Mouse (Mus musculus) central nervous system, embryonic 11.5 days (tissue): ENCODE data around the gene Gm3488. TPM values are rescaled to one million over a fixed set of nuclear protein-coding genes. Genes with fewer than 3 reads are reported as not detected.

Source experiments
- polyA plus RNA-seq: library from polyadenylated mRNA; depleted of rRNA; stranded (reverse); fragments of >200 nt; gene quantifications from 2 replicates; pipeline ENCODE4 v1.2.3, GENCODE M21; 2012; rRNA removed

Gene Gm3488
- 2.3 and 4.2 TPM in 2 replicates for polyA plus RNA-seq

DNA sequence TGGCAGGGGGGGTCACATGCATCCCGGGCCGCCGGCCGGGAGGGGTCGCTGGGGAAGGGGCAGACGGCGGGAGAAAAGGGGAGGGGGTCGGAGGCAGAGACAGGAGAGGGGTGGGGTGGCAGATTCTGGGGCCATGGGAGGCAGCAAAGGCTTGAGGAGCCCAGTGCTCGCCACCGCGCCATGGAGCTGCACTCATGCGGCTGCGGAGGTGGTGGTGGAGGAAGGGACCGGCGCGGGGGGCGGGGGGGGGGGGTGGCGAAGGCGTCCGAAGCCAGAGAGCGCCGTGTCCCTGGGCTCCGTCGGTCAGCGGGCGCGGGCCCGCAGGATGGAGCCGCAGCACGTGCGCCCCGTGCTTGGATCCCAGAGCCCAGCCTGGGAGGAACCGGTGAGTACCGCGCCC, at the start of gene Gm3488:
Gene Gm3488 (plus strand): TSS at position 301 of the 400 bp plus-strand sequence.

DNA sequence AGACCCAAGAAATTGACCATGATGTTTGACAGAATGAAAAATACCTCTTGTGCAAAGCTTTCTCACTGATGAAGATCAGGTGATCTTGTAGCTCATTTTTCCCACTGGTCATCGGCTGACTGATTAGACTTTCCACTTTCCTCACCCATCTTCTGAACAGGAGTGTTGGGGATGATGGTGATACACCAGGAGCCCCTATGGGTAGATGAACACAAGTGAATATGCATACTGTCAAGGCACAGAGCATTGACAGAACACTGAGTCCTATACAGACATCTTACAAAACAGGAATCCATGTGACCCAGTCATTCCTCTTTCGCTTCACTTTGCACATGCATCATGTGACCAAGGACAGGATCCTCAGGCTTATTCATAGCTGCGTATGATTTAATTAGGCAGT, 46.1 kb upstream of the Gm3488 start, which contains the start of gene Gm3194:
Gene Gm3194 (minus strand): TSS at position 101 of the 400 bp plus-strand sequence.

DNA sequence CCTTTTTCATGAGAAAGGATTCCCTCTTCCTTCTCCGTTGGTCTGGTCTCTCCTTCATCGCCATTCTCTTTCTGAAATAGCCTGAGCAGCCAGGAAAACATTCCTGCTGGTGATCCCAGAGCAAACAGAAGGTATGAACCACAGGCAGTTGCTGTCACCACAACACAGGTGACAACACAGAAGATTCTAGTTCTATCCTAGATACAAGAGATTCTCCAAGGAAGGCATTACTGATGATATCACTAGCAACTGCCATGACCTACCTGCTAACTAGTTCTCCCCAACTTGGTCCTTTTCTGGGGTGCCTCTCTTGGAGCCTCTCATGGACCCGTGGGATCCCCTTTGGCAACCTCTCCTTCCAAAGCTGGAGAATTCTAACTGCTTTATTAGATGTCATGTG, 23.7 kb upstream of the Gm3488 start, which contains the start of gene Gm8246:
Gene Gm8246 (minus strand): TSS at position 101 of the 400 bp plus-strand sequence.

DNA sequence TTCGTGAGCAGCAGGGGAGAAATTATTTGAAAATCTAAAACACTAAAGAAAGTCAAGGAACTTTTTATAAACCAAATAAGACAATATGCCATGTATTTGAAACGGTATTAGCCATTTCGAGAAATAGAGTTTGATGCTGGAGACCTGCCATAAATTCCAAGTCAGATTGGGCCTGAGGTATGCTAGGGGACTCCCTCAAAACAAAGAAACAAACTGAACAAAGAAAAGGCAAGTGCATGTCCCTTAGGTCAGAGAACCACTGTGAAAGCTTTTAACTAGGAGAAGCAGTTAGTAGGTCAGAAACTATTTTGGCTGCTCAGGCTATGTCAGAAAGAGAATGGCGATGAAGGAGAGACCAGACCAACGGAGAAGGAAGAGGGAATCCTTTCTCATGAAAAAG, 17.6 kb upstream of the Gm3488 start, which contains the start of gene Gm3187:
Gene Gm3187 (plus strand): TSS at position 301 of the 400 bp plus-strand sequence.

DNA sequence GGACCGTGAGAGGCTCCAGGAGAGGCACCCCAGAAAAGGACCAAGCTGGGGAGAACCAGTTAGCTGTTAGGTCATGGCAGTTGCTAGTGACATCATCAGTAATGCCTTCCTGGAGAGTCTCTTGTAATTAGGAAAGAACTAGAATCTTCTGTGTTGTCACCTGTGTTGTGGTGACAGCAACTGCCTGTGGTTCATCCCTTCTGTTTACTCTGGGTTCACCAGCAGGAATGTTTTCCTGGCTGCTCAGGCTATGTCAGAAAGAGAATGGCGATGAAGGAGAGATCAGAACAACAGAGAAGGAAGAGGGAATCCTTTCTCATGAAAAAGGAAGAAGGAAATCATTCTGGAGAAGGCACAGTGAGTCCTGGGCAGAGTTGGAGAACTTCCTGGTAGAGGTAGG, 36.7 kb downstream of the Gm3488 start, which contains the start of gene Gm3532:
Gene Gm3532 (plus strand): TSS at position 301 of the 400 bp plus-strand sequence.

Other genes with a start within 250 kb of the Gm3488 start
- gene Gm3526, start 241.1 kb upstream of the Gm3488 start, polyA plus RNA-seq, result not detected in 2 replicates
- gene Gm3542, start 166.7 kb upstream of the Gm3488 start, polyA plus RNA-seq, result not detected in 2 replicates
- gene Gm3500, start 112.6 kb upstream of the Gm3488 start, polyA plus RNA-seq, result 0.11 and 0.65 TPM in 2 replicates
- gene Gm3194, start 46.2 kb upstream of the Gm3488 start, polyA plus RNA-seq, result 1.2 and 3.3 TPM in 2 replicates
- not detected in 2 replicates for gene Gm8246, start 23.8 kb upstream of the Gm3488 start, polyA plus RNA-seq
- gene Gm3187, start 17.5 kb upstream of the Gm3488 start, polyA plus RNA-seq, result not detected in 2 replicates
- gene Gm3532, start 36.8 kb downstream of the Gm3488 start, polyA plus RNA-seq, result 0.04 TPM in 1 of 2 replicates, not detected in the other
- not detected in 2 replicates for gene Gm8265, start 131.4 kb downstream of the Gm3488 start, polyA plus RNA-seq
- not detected in 2 replicates for gene Gm9603, start 185.8 kb downstream of the Gm3488 start, polyA plus RNA-seq
- 0.42 and 0.66 TPM in 2 replicates for gene Gm3373, start 239.9 kb downstream of the Gm3488 start, polyA plus RNA-seq